Mouse (Mus musculus) cerebellum, adult 2 months (tissue): Measurements from ENCODE around the gene Tgfb2.

Source experiments
- CTCF ChIP-seq: fragments of 200-500 bp; IDR thresholded peaks from 2 replicates; pipeline ENCODE4 v1.5.1; 2011; ENCODE audit warnings: low read depth, mild to moderate bottlenecking, control low read depth, low read length, moderate library complexity, borderline replicate concordance; ENCODE audit not compliant: insufficient read depth
- POLR2A ChIP-seq: fragments of 200-500 bp; IDR thresholded peaks from 2 replicates; pipeline ENCODE4 v1.6.1; 2011; ENCODE audit warnings: low read length, control low read depth, borderline replicate concordance; ENCODE audit not compliant: insufficient read depth

- TF ChIP-seq CTCF = no peak
- TF ChIP-seq POLR2A = no peak
These were observed 68.2 kb downstream of the Tgfb2 start for GRCm38 (mm10) chr1:186637304-186638213.
